Mouse (Mus musculus): ENCODE data around the gene Gast. TPM values are rescaled to one million over a fixed set of nuclear protein-coding genes. Genes with fewer than 3 reads are reported as not detected.
"Not testable (repeated sequence)": the region's sequence is repeated elsewhere in the genome, so short reads cannot be mapped to it uniquely, and the experiment has no call there.

Gene Gast
- polyA plus RNA-seq, 1 experiment from 2014 or later: not detected

GRCm38 (mm10) chr11:100323578-100323977 is 10.6 kb upstream of the Gast start:
- Histone ChIP-seq H3K36me3 (ENCODE audit: insufficient read depth, low read length) (peaks cover 17% of the 10 kb centered on the region), H3K9me3 (replicated peaks; ENCODE audit: low read length) (no peaks in the 10 kb centered on the region), H3K27ac (no peak overlapping the region), H3K27me3 (ENCODE audit: insufficient read depth, low read length) (no peaks in the 10 kb centered on the region), H3K4me1 (replicated peaks; ENCODE audit: insufficient read depth, low read length) (no peaks in the 10 kb centered on the region), H3K4me3 (replicated peaks; ENCODE audit: low read depth, low read length) (no peak overlapping the region), H3K9ac (ENCODE audit: low read depth, low read length) (no peak overlapping the region), H3K4me2 (ENCODE audit: low read length) (no peak overlapping the region)
- peak; percentile 83 for TF ChIP-seq CTCF (IDR thresholded peaks at IDR 0.05; ENCODE audit: low read depth)
- WGBS: 22% methylated on average over 3 of the region's 3 CpGs
- ATAC-seq (replicated peaks; ENCODE audit: low FRiP score, low read depth) (no peak), DNase-seq (ENCODE audit: low spot score) (peak; percentile 85)

GRCm38 (mm10) chr11:100325062-100325629 is 9.1 kb upstream of the Gast start:
- no peak for ATAC-seq (replicated peaks; ENCODE audit: low FRiP score, low read depth)
- Histone ChIP-seq H3K4me1 (replicated peaks; ENCODE audit: insufficient read depth, low read length) (no peaks in the 10 kb centered on the region), H3K27me3 (ENCODE audit: insufficient read depth, low read length) (no peaks in the 10 kb centered on the region), H3K4me2 (ENCODE audit: low read length) (no peak overlapping the region), H3K9me3 (replicated peaks; ENCODE audit: low read length) (no peaks in the 10 kb centered on the region), H3K36me3 (ENCODE audit: insufficient read depth, low read length) (peaks cover 17% of the 10 kb centered on the region), H3K27ac (no peak overlapping the region), H3K9ac (ENCODE audit: low read depth, low read length) (no peak overlapping the region), H3K4me3 (replicated peaks; ENCODE audit: low read depth, low read length) (no peak overlapping the region)
- TF ChIP-seq CTCF (IDR thresholded peaks at IDR 0.05; ENCODE audit: low read depth): no peak
- 84% methylated on average over 11 of the region's 11 CpGs for WGBS
- DNase-seq (ENCODE audit: low spot score): no peak

- Histone ChIP-seq H3K9me3 (replicated peaks; ENCODE audit: low read length) (no peaks in the 10 kb centered on the region), H3K9ac (ENCODE audit: low read depth, low read length) (no peak overlapping the region), H3K36me3 (ENCODE audit: insufficient read depth, low read length) (peaks cover 5% of the 10 kb centered on the region; the same call in 1 of the 2 replicates), H3K4me2 (ENCODE audit: low read length) (no peak overlapping the region), H3K4me3 (replicated peaks; ENCODE audit: low read depth, low read length) (no peak overlapping the region), H3K27me3 (ENCODE audit: insufficient read depth, low read length) (no peaks in the 10 kb centered on the region), H3K27ac (no peak overlapping the region), H3K4me1 (replicated peaks; ENCODE audit: insufficient read depth, low read length) (no peaks in the 10 kb centered on the region)
- ATAC-seq (replicated peaks; ENCODE audit: low FRiP score, low read depth): no peak
- no peak for TF ChIP-seq CTCF (IDR thresholded peaks at IDR 0.05; ENCODE audit: low read depth)
- 84% methylated on average over 11 of the region's 11 CpGs for WGBS
- no peak for DNase-seq (ENCODE audit: low spot score)
These were observed 6.9 kb upstream of the Gast start for GRCm38 (mm10) chr11:100327316-100327715.

- DNase-seq (ENCODE audit: low spot score) (no peak), ATAC-seq (replicated peaks; ENCODE audit: low FRiP score, low read depth) (no peak)
- no peak overlapping the region for H3K27ac ChIP-seq
- WGBS: 81% methylated on average over 6 of the region's 6 CpGs
- no peaks in the 10 kb centered on the region for H3K9me3 ChIP-seq (replicated peaks; ENCODE audit: low read length)
- 0 out of 2 replicates have a peak, but pooled peaks cover under 1% of the 10 kb centered on the region for H3K36me3 ChIP-seq (ENCODE audit: insufficient read depth, low read length)
- TF ChIP-seq CTCF (IDR thresholded peaks at IDR 0.05; ENCODE audit: low read depth): no peak
- no peak overlapping the region for H3K4me3 ChIP-seq (replicated peaks; ENCODE audit: low read depth, low read length)
- H3K4me1 ChIP-seq (replicated peaks; ENCODE audit: insufficient read depth, low read length): no peaks in the 10 kb centered on the region
- no peak overlapping the region for H3K9ac ChIP-seq (ENCODE audit: low read depth, low read length)
- H3K27me3 ChIP-seq (ENCODE audit: insufficient read depth, low read length): no peaks in the 10 kb centered on the region
- H3K4me2 ChIP-seq (ENCODE audit: low read length): no peak overlapping the region
These were observed 6.4 kb upstream of the Gast start for GRCm38 (mm10) chr11:100327761-100328160.

- H3K9ac ChIP-seq (ENCODE audit: low read depth, low read length): no peak overlapping the region
- DNase-seq (ENCODE audit: low spot score) (no peak), ATAC-seq (replicated peaks; ENCODE audit: low FRiP score, low read depth) (no peak)
- TF ChIP-seq CTCF (IDR thresholded peaks at IDR 0.05; ENCODE audit: low read depth): no peak
- no peaks in the 10 kb centered on the region for H3K9me3 ChIP-seq (replicated peaks; ENCODE audit: low read length)
- no peak overlapping the region for H3K27ac ChIP-seq
- H3K4me3 ChIP-seq (replicated peaks; ENCODE audit: low read depth, low read length): no peak overlapping the region
- H3K4me1 ChIP-seq (replicated peaks; ENCODE audit: insufficient read depth, low read length): no peaks in the 10 kb centered on the region
- WGBS: 42% methylated on average over 16 of the region's 16 CpGs
- no peaks in the 10 kb centered on the region for H3K27me3 ChIP-seq (ENCODE audit: insufficient read depth, low read length)
- H3K4me2 ChIP-seq (ENCODE audit: low read length): no peak overlapping the region
- no peaks in the 10 kb centered on the region for H3K36me3 ChIP-seq (ENCODE audit: insufficient read depth, low read length)
These were observed 4.0 kb upstream of the Gast start for GRCm38 (mm10) chr11:100330235-100330634.

GRCm38 (mm10) chr11:100330816-100331375 is 3.3 kb upstream of the Gast start:
- 52% methylated on average over 8 of the region's 8 CpGs for WGBS
- not testable (repeated sequence) for H3K9ac ChIP-seq (ENCODE audit: low read depth, low read length); H3K27me3 ChIP-seq (ENCODE audit: insufficient read depth, low read length); ATAC-seq (replicated peaks; ENCODE audit: low FRiP score, low read depth); DNase-seq (ENCODE audit: low spot score); H3K27ac ChIP-seq; H3K36me3 ChIP-seq (ENCODE audit: insufficient read depth, low read length); H3K4me1 ChIP-seq (replicated peaks; ENCODE audit: insufficient read depth, low read length); H3K9me3 ChIP-seq (replicated peaks; ENCODE audit: low read length); H3K4me3 ChIP-seq (replicated peaks; ENCODE audit: low read depth, low read length); H3K4me2 ChIP-seq (ENCODE audit: low read length)
